Mouse (Mus musculus) stomach, embryonic 14.5 days (tissue): ENCODE data around the gene Methig1. TPM values are rescaled to one million over a fixed set of nuclear protein-coding genes. Genes with fewer than 3 reads are reported as not detected.
"Not testable (repeated sequence)": the region's sequence is repeated elsewhere in the genome, so short reads cannot be mapped to it uniquely, and the experiment has no call there.

Experiments
- ATAC-seq: fragments of 200-750 bp; cut with Nextera tagmentation; 2 replicates; pipeline ENCODE4 v1.8.0; 2017; ENCODE audit warnings: low read depth, moderate TSS enrichment; ENCODE audit not compliant: insufficient number of reproducible peaks, insufficient read depth, low FRiP score
- H3K27ac ChIP-seq: fragments of 300-500 bp; sonication (generic); 2 replicates; pipeline ENCODE4 v1.5.1; 2014; ENCODE audit warnings: mild to moderate bottlenecking, low read length, moderate library complexity, mixed read lengths
- H3K27me3 ChIP-seq: fragments of 300-500 bp; sonication (generic); 2 replicates; pipeline ENCODE4 v1.6.1; 2014; ENCODE audit warnings: low read length, control low read depth, mixed read lengths; ENCODE audit not compliant: control insufficient read depth, insufficient read depth
- H3K36me3 ChIP-seq: fragments of 300-500 bp; sonication (generic); 2 replicates; pipeline ENCODE4 v1.6.1; 2014; ENCODE audit warnings: mild to moderate bottlenecking, control low read depth, low read length, moderate library complexity, mixed read lengths; ENCODE audit not compliant: control insufficient read depth, insufficient read depth
- H3K4me1 ChIP-seq: fragments of 300-500 bp; sonication (generic); 2 replicates; pipeline ENCODE4 v1.6.1; 2014; ENCODE audit warnings: low read length, control low read depth, mixed read lengths; ENCODE audit not compliant: control insufficient read depth, insufficient read depth
- H3K4me2 ChIP-seq: fragments of 300-500 bp; sonication (generic); replicated peaks from 2 replicates; pipeline ENCODE4 v1.6.1; 2014; ENCODE audit warnings: low read depth, low read length, control low read depth
- H3K4me3 ChIP-seq: fragments of 300-500 bp; sonication (generic); 2 replicates; pipeline ENCODE4 v1.5.1; 2014; ENCODE audit warnings: low read depth, low read length, control low read depth
- H3K9ac ChIP-seq: fragments of 300-500 bp; sonication (generic); replicated peaks from 2 replicates; pipeline ENCODE4 v1.6.1; 2014; ENCODE audit warnings: low read depth, mild to moderate bottlenecking, control low read depth, low read length, moderate library complexity, mixed read lengths
- H3K9me3 ChIP-seq: fragments of 300-500 bp; sonication (generic); 2 replicates; pipeline ENCODE4 v1.6.1; 2016; ENCODE audit warnings: low read depth, low read length, control low read depth; ENCODE audit not compliant: control insufficient read depth
- WGBS: fragments of 180-500 bp; shearing (Covaris S2); extraction: QIAGEN DNeasy Blood & Tissue Kit; methylation state at CpG from one replicate; pipeline ENCODE4 v1.1.7; 2014; 5-methylcytosine and 5-hydroxymethylcytosine counted together
- polyA plus RNA-seq: library from polyadenylated mRNA; unstranded; fragments of >200 nt; fragmentation: Nextera tagmentation; extraction: Ambion mirVana; gene quantifications from 2 replicates; pipeline ENCODE4 v1.2.1, GENCODE M21; 2014

The Methig1 gene
- polyA plus RNA-seq, 1 experiment from 2014 or later, result 0.41 TPM

- Histone ChIP-seq H3K9me3 (no peaks in the 10 kb centered on the region), H3K27me3 (no peaks in the 10 kb centered on the region), H3K36me3 (no peaks in the 10 kb centered on the region), H3K9ac (no peak overlapping the region), H3K4me2 (no peak overlapping the region), H3K4me3 (no peak overlapping the region), H3K27ac (no peak overlapping the region), H3K4me1 (no peaks in the 10 kb centered on the region)
- WGBS, result 56% methylated on average over 7 of the region's 7 CpGs
- no peak for ATAC-seq
These were observed 22.2 kb upstream of the Methig1 start for GRCm38 (mm10) chr15:100330739-100331138.

GRCm38 (mm10) chr15:100332077-100332961 is 20.6 kb upstream of the Methig1 start:
- H3K4me2 ChIP-seq, H3K9me3 ChIP-seq, H3K27ac ChIP-seq, ATAC-seq, H3K4me3 ChIP-seq, H3K36me3 ChIP-seq, H3K27me3 ChIP-seq, H3K9ac ChIP-seq, H3K4me1 ChIP-seq: not testable (repeated sequence)
- 36% methylated on average over 1 of the region's 10 CpGs for WGBS

GRCm38 (mm10) chr15:100334629-100335028 is 18.3 kb upstream of the Methig1 start, which contains the start of gene Mettl7a3:
Mettl7a3 (plus strand) TSS chr15:100334929.
- 75% methylated on average over 10 of the region's 10 CpGs for WGBS
- H3K36me3 ChIP-seq, result no peaks in the 10 kb centered on the region

GRCm38 (mm10) chr15:100337328-100337727 is 15.6 kb upstream of the Methig1 start:
- H3K9me3 ChIP-seq, H3K36me3 ChIP-seq, H3K9ac ChIP-seq, H3K4me1 ChIP-seq, H3K27ac ChIP-seq, H3K4me2 ChIP-seq, H3K4me3 ChIP-seq, H3K27me3 ChIP-seq: not testable (repeated sequence)
- ATAC-seq, result 0 out of 2 replicates have a peak, but pooled peaks have one; percentile 28

More at GRCm38 (mm10) chr15:100334629-100335028, 18.3 kb upstream of the Methig1 start, which contains the start of gene Mettl7a3:
- no peaks in the 10 kb centered on the region for H3K27me3 ChIP-seq
- H3K27ac ChIP-seq, result no peak within 1 kb of the TSS
- ATAC-seq, result no peak
- H3K4me1 ChIP-seq, result no peaks in the 10 kb centered on the region
- H3K9ac ChIP-seq, result no peak within 1 kb of the TSS
- H3K4me3 ChIP-seq, result no peak within 1 kb of the TSS
- no peak within 1 kb of the TSS for H3K4me2 ChIP-seq
- H3K9me3 ChIP-seq, result no peaks in the 10 kb centered on the region

- not testable (repeated sequence) for H3K36me3 ChIP-seq, H3K4me2 ChIP-seq, H3K4me1 ChIP-seq, H3K9me3 ChIP-seq, H3K27me3 ChIP-seq, H3K27ac ChIP-seq, H3K9ac ChIP-seq, H3K4me3 ChIP-seq
- 27% methylated on average over 10 of the region's 10 CpGs for WGBS
- peak; percentile 56; the same call in 1 of the 2 replicates for ATAC-seq
These were observed 15.1 kb upstream of the Methig1 start for GRCm38 (mm10) chr15:100337847-100338246.

GRCm38 (mm10) chr15:100341314-100341980 is 11.5 kb upstream of the Methig1 start:
- WGBS, result 37% methylated on average over 4 of the region's 5 CpGs
- not testable (repeated sequence) for H3K27ac ChIP-seq, ATAC-seq

GRCm38 (mm10) chr15:100345484-100345883 is 7.5 kb upstream of the Methig1 start:
- H3K36me3 ChIP-seq, result no peaks in the 10 kb centered on the region
- no peaks in the 10 kb centered on the region for H3K4me1 ChIP-seq
- ATAC-seq, result no peak
- H3K27ac ChIP-seq, result no peak overlapping the region
- H3K4me3 ChIP-seq, result no peak overlapping the region
- H3K4me2 ChIP-seq, result no peak overlapping the region
- H3K9me3 ChIP-seq, result peaks cover 3% of the 10 kb centered on the region; the same call in 1 of the 2 replicates
- H3K9ac ChIP-seq, result no peak overlapping the region
- no peaks in the 10 kb centered on the region for H3K27me3 ChIP-seq

More at GRCm38 (mm10) chr15:100341314-100341980, 11.5 kb upstream of the Methig1 start:
- not testable (repeated sequence) for H3K9me3 ChIP-seq, H3K4me2 ChIP-seq, H3K27me3 ChIP-seq, H3K4me1 ChIP-seq, H3K36me3 ChIP-seq, H3K4me3 ChIP-seq, H3K9ac ChIP-seq

GRCm38 (mm10) chr15:100346761-100347160 is 6.2 kb upstream of the Methig1 start:
- Histone ChIP-seq H3K4me1 (peaks cover 3% of the 10 kb centered on the region; the same call in 1 of the 2 replicates), H3K9ac (no peak overlapping the region), H3K9me3 (peaks cover 3% of the 10 kb centered on the region; the same call in 1 of the 2 replicates), H3K27ac (no peak overlapping the region), H3K4me2 (no peak overlapping the region), H3K36me3 (no peaks in the 10 kb centered on the region), H3K27me3 (no peaks in the 10 kb centered on the region), H3K4me3 (no peak overlapping the region)
- WGBS, result 70% methylated on average over 14 of the region's 14 CpGs
- ATAC-seq, result no peak
